ENCODE assay signal across 24 mouse cellular contexts in genomic region chr10:123671208-123671607, GRCm38 (mm10).
"Had no signal": no experiment of that assay in that cellular context is flagged by ENCODE, and none has a peak within 500 bp of the region (broad histone marks: within the 10 kb centered on the region; RNA-seq: fewer than 3 reads in every experiment).

No protein-coding gene starts in this region.

- H3K36me3 ChIP-seq: intestine, embryonic 15.5 days; limb, embryonic 10.5 days; limb, embryonic 13.5 days; liver, embryonic 12.5 days; liver, embryonic 15.5 days; lung, embryonic 15.5 days; midbrain, embryonic 10.5 days; midbrain, embryonic 13.5 days; neural tube, embryonic 13.5 days; stomach, embryonic 15.5 days had no signal

- H3K27ac ChIP-seq: intestine, embryonic 15.5 days; limb, embryonic 10.5 days; limb, embryonic 13.5 days; liver, embryonic 12.5 days; liver, embryonic 15.5 days; lung, embryonic 15.5 days; midbrain, embryonic 10.5 days; midbrain, embryonic 13.5 days; neural tube, embryonic 13.5 days; stomach, embryonic 15.5 days had no signal

- H3K27me3 ChIP-seq: intestine, embryonic 15.5 days; limb, embryonic 13.5 days; liver, embryonic 12.5 days; liver, embryonic 15.5 days; lung, embryonic 15.5 days; megakaryocyte, embryonic 14.5 days; midbrain, embryonic 13.5 days; neural tube, embryonic 13.5 days; stomach, embryonic 15.5 days had no signal

- H3K4me3 ChIP-seq: intestine, embryonic 15.5 days; limb, embryonic 10.5 days; limb, embryonic 13.5 days; liver, embryonic 12.5 days; liver, embryonic 15.5 days; lung, embryonic 15.5 days; megakaryocyte, embryonic 14.5 days; midbrain, embryonic 10.5 days; midbrain, embryonic 13.5 days; myocyte; neural tube, embryonic 13.5 days; stomach, embryonic 15.5 days had no signal

- H3K4me2 ChIP-seq: intestine, embryonic 15.5 days; limb, embryonic 13.5 days; liver, embryonic 12.5 days; liver, embryonic 15.5 days; lung, embryonic 15.5 days; midbrain, embryonic 13.5 days; neural tube, embryonic 13.5 days; stomach, embryonic 15.5 days had no signal

- ATAC-seq: intestine, embryonic 15.5 days; liver, embryonic 12.5 days; midbrain, embryonic 13.5 days; midbrain, embryonic 16.5 days had no signal

- H3K4me1 ChIP-seq: intestine, embryonic 15.5 days; limb, embryonic 10.5 days; limb, embryonic 13.5 days; liver, embryonic 12.5 days; liver, embryonic 15.5 days; lung, embryonic 15.5 days; megakaryocyte, embryonic 14.5 days; midbrain, embryonic 10.5 days; midbrain, embryonic 13.5 days; neural tube, embryonic 13.5 days; stomach, embryonic 15.5 days had no signal

- DNase-seq: kidney, adult 18-20 months; kidney, postnatal 14 days; layer of hippocampus, adult 9-11 months; liver; lung, adult 18-20 months; lung, postnatal 10 days; lung, postnatal 36 days; retina, postnatal 1 day; right cerebral cortex, postnatal 25 days; spleen, adult 18-20 months; thymus, postnatal 25 days had no signal

- H3K9ac ChIP-seq: intestine, embryonic 15.5 days; limb, embryonic 13.5 days; liver, embryonic 12.5 days; liver, embryonic 15.5 days; lung, embryonic 15.5 days; midbrain, embryonic 13.5 days; neural tube, embryonic 13.5 days; stomach, embryonic 15.5 days had no signal

- H3K9me3 ChIP-seq: intestine, embryonic 15.5 days; limb, embryonic 10.5 days; limb, embryonic 13.5 days; liver, embryonic 12.5 days; liver, embryonic 15.5 days; lung, embryonic 15.5 days; midbrain, embryonic 10.5 days; midbrain, embryonic 13.5 days; neural tube, embryonic 13.5 days; stomach, embryonic 15.5 days had no signal
